Mouse (Mus musculus) cerebellum, adult 11-12 months (tissue): Measurements from ENCODE around the gene Prr7.

Experiments
- DNase-seq: peaks from one replicate; pipeline ENCODE4 v3.0.0; 2022

The Prr7 gene

GRCm38 (mm10) chr13:55510668-55511491 is 46.8 kb downstream of the Prr7 start:
- DNase-seq: no peak

- no peak for DNase-seq
Measured at GRCm38 (mm10) chr13:55511492-55511861, 47.4 kb downstream of the Prr7 start.

GRCm38 (mm10) chr13:55512379-55513031 is 48.4 kb downstream of the Prr7 start:
- DNase-seq: peak; percentile 71

GRCm38 (mm10) chr13:55513111-55513748 is 49.2 kb downstream of the Prr7 start, which contains the start of gene Pdlim7:
Gene Pdlim7, minus strand, starts transcription at chr13:55513676.
- DNase-seq: peak; percentile 89

- DNase-seq: no peak
Measured at GRCm38 (mm10) chr13:55513828-55514227, 49.8 kb downstream of the Prr7 start.

DNA sequence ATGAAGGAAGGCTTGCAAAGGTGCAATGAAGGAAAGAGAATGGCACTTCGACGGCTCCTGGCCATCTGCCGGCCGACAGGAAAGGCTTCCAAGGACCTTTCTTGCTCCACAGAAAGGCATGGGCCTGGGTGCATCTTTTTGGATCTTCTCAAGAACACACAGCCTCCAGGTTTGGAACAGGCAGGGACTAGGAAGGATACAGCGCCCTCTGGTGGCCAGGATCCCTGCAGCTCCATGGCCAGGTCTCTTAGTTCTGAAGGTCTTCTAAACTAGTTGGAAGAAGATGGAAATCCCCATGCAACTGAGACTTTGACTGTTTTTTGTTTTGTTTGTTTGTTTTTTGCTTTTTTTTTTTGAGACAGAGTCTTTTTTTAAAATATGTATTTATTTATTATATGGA is 52.9 kb downstream of the Prr7 start:
- DNase-seq: peak; percentile 75

- no peak for DNase-seq
Measured at GRCm38 (mm10) chr13:55519606-55520005, 55.5 kb downstream of the Prr7 start.

DNA sequence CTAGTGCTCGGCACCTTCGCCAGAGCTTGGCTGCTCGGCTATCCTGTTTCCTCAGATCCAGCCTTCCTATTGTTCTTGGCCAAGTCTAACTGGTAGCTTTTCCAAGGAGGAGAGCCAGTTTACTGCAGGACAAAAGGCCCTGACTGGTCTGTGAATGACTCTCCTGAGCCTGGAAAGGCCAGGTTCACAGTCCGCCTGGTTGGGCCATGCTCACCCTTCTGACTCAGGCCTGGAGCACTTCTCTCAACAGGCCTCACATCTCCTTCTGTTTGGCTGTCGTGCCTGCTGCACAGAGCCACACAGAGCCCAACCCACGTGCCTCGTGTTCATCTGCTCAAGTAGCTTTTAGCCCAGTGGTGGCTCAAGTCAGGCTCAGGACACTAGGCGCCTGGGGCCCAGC is 58.7 kb downstream of the Prr7 start:
- DNase-seq: no peak
